Mouse (Mus musculus) hindbrain, embryonic 13.5 days (tissue): ENCODE measurements around the gene C8a. TPM values are rescaled to one million over a fixed set of nuclear protein-coding genes. Genes with fewer than 3 reads are reported as not detected.

ENCODE experiments used
- ATAC-seq: fragments of 200-750 bp; cut with Nextera tagmentation; 2 replicates; pipeline ENCODE4 v1.8.0; 2017; ENCODE audit warnings: moderate TSS enrichment; ENCODE audit not compliant: low FRiP score
- H3K27ac ChIP-seq: fragments of 300-500 bp; sonication (generic); 2 replicates; pipeline ENCODE4 v1.5.1; 2015; ENCODE audit warnings: inconsistent platforms, mild to moderate bottlenecking, moderate library complexity
- H3K27me3 ChIP-seq: fragments of 300-500 bp; sonication (generic); 2 replicates; pipeline ENCODE4 v1.6.1; 2015; ENCODE audit warnings: mild to moderate bottlenecking, inconsistent platforms
- H3K36me3 ChIP-seq: fragments of 300-500 bp; sonication (generic); 2 replicates; pipeline ENCODE4 v1.6.1; 2015; ENCODE audit warnings: mild to moderate bottlenecking, inconsistent platforms
- H3K4me1 ChIP-seq: fragments of 300-500 bp; sonication (generic); replicated peaks from 2 replicates; pipeline ENCODE4 v1.6.1; 2015; ENCODE audit warnings: inconsistent platforms
- H3K4me2 ChIP-seq: fragments of 300-500 bp; sonication (generic); 2 replicates; pipeline ENCODE4 v1.6.1; 2015; ENCODE audit warnings: inconsistent platforms, mild to moderate bottlenecking, moderate library complexity
- H3K4me3 ChIP-seq: fragments of 300-500 bp; sonication (generic); 2 replicates; pipeline ENCODE4 v1.5.1; 2015; ENCODE audit warnings: mild to moderate bottlenecking, inconsistent platforms
- H3K9ac ChIP-seq: fragments of 300-500 bp; sonication (generic); 2 replicates; pipeline ENCODE4 v1.6.1; 2015; ENCODE audit warnings: mild to moderate bottlenecking, inconsistent platforms
- H3K9me3 ChIP-seq: fragments of 300-500 bp; sonication (generic); 2 replicates; pipeline ENCODE4 v1.6.1; 2016; ENCODE audit warnings: inconsistent platforms
- WGBS: fragments of 180-500 bp; shearing (Covaris S2); methylation state at CpG from one replicate; pipeline ENCODE4 v1.1.7; 2015; 5-methylcytosine and 5-hydroxymethylcytosine counted together
- polyA plus RNA-seq: library from polyadenylated mRNA; unstranded; fragments of >200 nt; fragmentation: Nextera tagmentation; extraction: Ambion mirVana; gene quantifications from 2 replicates; pipeline ENCODE4 v1.2.1, GENCODE M21; 2015

Gene C8a
- not detected in 2 replicates for polyA plus RNA-seq

GRCm38 (mm10) chr4:104876323-104876722, at the start of gene C8a:
Gene C8a (minus strand): TSS chr4:104876398.
- 80% methylated on average over 3 of the region's 3 CpGs for WGBS
- no peak within 1 kb of the TSS for H3K4me3 ChIP-seq
- H3K27ac ChIP-seq, result no peak within 1 kb of the TSS
- no peak for ATAC-seq
- H3K4me2 ChIP-seq, result no peak within 1 kb of the TSS
- H3K27me3 ChIP-seq, result no peaks in the 10 kb centered on the region
- no peaks in the 10 kb centered on the region for H3K9me3 ChIP-seq
- H3K4me1 ChIP-seq, result no peaks in the 10 kb centered on the region
- no peaks in the 10 kb centered on the region for H3K36me3 ChIP-seq
- no peak within 1 kb of the TSS for H3K9ac ChIP-seq

- no peak overlapping the region for H3K4me3 ChIP-seq
- ATAC-seq, result no peak
- WGBS, result 87% methylated on average over 5 of the region's 5 CpGs
- H3K27ac ChIP-seq, result no peak overlapping the region
- H3K4me1 ChIP-seq, result no peaks in the 10 kb centered on the region
- H3K9me3 ChIP-seq, result no peaks in the 10 kb centered on the region
- H3K4me2 ChIP-seq, result no peak overlapping the region
- no peaks in the 10 kb centered on the region for H3K36me3 ChIP-seq
- no peak overlapping the region for H3K9ac ChIP-seq
- no peaks in the 10 kb centered on the region for H3K27me3 ChIP-seq
These were observed 49.2 kb upstream of the C8a start for GRCm38 (mm10) chr4:104925383-104925782.

GRCm38 (mm10) chr4:104918017-104918416, 41.8 kb upstream of the C8a start:
- Histone ChIP-seq H3K27ac (no peak overlapping the region), H3K27me3 (peaks cover 10% of the 10 kb centered on the region), H3K4me3 (no peak overlapping the region), H3K9ac (no peak overlapping the region), H3K36me3 (no peaks in the 10 kb centered on the region), H3K4me1 (peaks cover 6% of the 10 kb centered on the region; the same call in 1 of the 2 replicates), H3K4me2 (no peak overlapping the region), H3K9me3 (no peaks in the 10 kb centered on the region)
- no peak for ATAC-seq
- WGBS, result 84% methylated on average over 6 of the region's 6 CpGs

GRCm38 (mm10) chr4:104914711-104915247, 38.6 kb upstream of the C8a start:
- ATAC-seq, result no peak
- Histone ChIP-seq H3K9ac (no peak overlapping the region), H3K27ac (no peak overlapping the region), H3K4me1 (peaks cover 6% of the 10 kb centered on the region; the same call in 1 of the 2 replicates), H3K4me3 (no peak overlapping the region), H3K27me3 (peaks cover 10% of the 10 kb centered on the region), H3K36me3 (no peaks in the 10 kb centered on the region), H3K4me2 (no peak overlapping the region), H3K9me3 (no peaks in the 10 kb centered on the region)
- 66% methylated on average over 6 of the region's 6 CpGs for WGBS

GRCm38 (mm10) chr4:104913291-104914129, 37.3 kb upstream of the C8a start, which contains the start of gene Fyb2:
Gene Fyb2 (plus strand): TSS chr4:104913456.
- ATAC-seq, result no peak
- Histone ChIP-seq H3K9me3 (no peaks in the 10 kb centered on the region), H3K27ac (no peak within 1 kb of the TSS), H3K4me2 (peak within 1 kb of the TSS; percentile 26; the same call in 1 of the 2 replicates), H3K4me1 (peaks cover 6% of the 10 kb centered on the region; the same call in 1 of the 2 replicates), H3K9ac (no peak within 1 kb of the TSS), H3K36me3 (no peaks in the 10 kb centered on the region), H3K27me3 (peaks cover 10% of the 10 kb centered on the region), H3K4me3 (peak within 1 kb of the TSS; percentile 9; the same call in 1 of the 2 replicates)
- WGBS, result 20% methylated on average over 23 of the region's 23 CpGs

- peaks cover 6% of the 10 kb centered on the region; the same call in 1 of the 2 replicates for H3K4me1 ChIP-seq
- H3K9me3 ChIP-seq, result no peaks in the 10 kb centered on the region
- H3K27me3 ChIP-seq, result peaks cover 10% of the 10 kb centered on the region
- H3K9ac ChIP-seq, result no peak overlapping the region
- no peak overlapping the region for H3K4me3 ChIP-seq
- no peak overlapping the region for H3K27ac ChIP-seq
- H3K4me2 ChIP-seq, result no peak overlapping the region
- 36% methylated on average over 7 of the region's 7 CpGs for WGBS
- no peak for ATAC-seq
- H3K36me3 ChIP-seq, result no peaks in the 10 kb centered on the region
These were observed 35.5 kb upstream of the C8a start for GRCm38 (mm10) chr4:104911685-104912084.

- no peaks in the 10 kb centered on the region for H3K4me1 ChIP-seq
- H3K27ac ChIP-seq, result no peak overlapping the region
- no peaks in the 10 kb centered on the region for H3K36me3 ChIP-seq
- H3K9me3 ChIP-seq, result 0 out of 2 replicates have a peak, but pooled peaks cover 3% of the 10 kb centered on the region
- H3K4me3 ChIP-seq, result no peak overlapping the region
- no peak overlapping the region for H3K4me2 ChIP-seq
- no peak overlapping the region for H3K9ac ChIP-seq
- WGBS, result 90% methylated on average over 6 of the region's 6 CpGs
- no peaks in the 10 kb centered on the region for H3K27me3 ChIP-seq
- no peak for ATAC-seq
These were observed 28.9 kb upstream of the C8a start for GRCm38 (mm10) chr4:104905049-104905448.

- no peaks in the 10 kb centered on the region for H3K36me3 ChIP-seq
- no peak for ATAC-seq
- H3K9me3 ChIP-seq, result 0 out of 2 replicates have a peak, but pooled peaks cover 3% of the 10 kb centered on the region
- no peak overlapping the region for H3K9ac ChIP-seq
- H3K4me1 ChIP-seq, result no peaks in the 10 kb centered on the region
- no peak overlapping the region for H3K4me2 ChIP-seq
- no peak overlapping the region for H3K4me3 ChIP-seq
- no peaks in the 10 kb centered on the region for H3K27me3 ChIP-seq
- no peak overlapping the region for H3K27ac ChIP-seq
- WGBS, result 83% methylated on average over 2 of the region's 2 CpGs
These were observed 26.6 kb upstream of the C8a start for GRCm38 (mm10) chr4:104902836-104903235.

GRCm38 (mm10) chr4:104894004-104894734, 18.0 kb upstream of the C8a start:
- no peak overlapping the region for H3K9ac ChIP-seq

GRCm38 (mm10) chr4:104893588-104893987, 17.4 kb upstream of the C8a start:
- H3K36me3 ChIP-seq, result no peaks in the 10 kb centered on the region
- H3K27me3 ChIP-seq, result 0 out of 2 replicates have a peak, but pooled peaks cover 3% of the 10 kb centered on the region
- WGBS, result 79% methylated on average over 5 of the region's 5 CpGs
- peak overlapping the region; percentile 40; the same call in 1 of the 2 replicates for H3K27ac ChIP-seq
- H3K4me3 ChIP-seq, result no peak overlapping the region
- peaks cover 25% of the 10 kb centered on the region for H3K4me1 ChIP-seq
- no peak overlapping the region for H3K4me2 ChIP-seq
- ATAC-seq, result no peak
- no peak overlapping the region for H3K9ac ChIP-seq
- H3K9me3 ChIP-seq, result no peaks in the 10 kb centered on the region

More at GRCm38 (mm10) chr4:104894004-104894734, 18.0 kb upstream of the C8a start:
- 0 out of 2 replicates have a peak, but pooled peaks cover 3% of the 10 kb centered on the region for H3K27me3 ChIP-seq
- H3K36me3 ChIP-seq, result no peaks in the 10 kb centered on the region
- H3K9me3 ChIP-seq, result no peaks in the 10 kb centered on the region
- no peak overlapping the region for H3K27ac ChIP-seq
- no peak overlapping the region for H3K4me3 ChIP-seq
- 58% methylated on average over 13 of the region's 13 CpGs for whole genome bisulfite sequencing
- H3K4me1 ChIP-seq, result peaks cover 20% of the 10 kb centered on the region
- H3K4me2 ChIP-seq, result no peak overlapping the region
- ATAC-seq, result no peak

- WGBS, result 93% methylated on average over 7 of the region's 7 CpGs
- ATAC-seq, result no peak
These were observed 15.5 kb upstream of the C8a start for GRCm38 (mm10) chr4:104891708-104892107.

More at GRCm38 (mm10) chr4:104891708-104892107, 15.5 kb upstream of the C8a start:
- H3K4me3 ChIP-seq, result no peak overlapping the region
- H3K27me3 ChIP-seq, result 0 out of 2 replicates have a peak, but pooled peaks cover 3% of the 10 kb centered on the region
- no peak overlapping the region for H3K9ac ChIP-seq
- H3K4me2 ChIP-seq, result no peak overlapping the region
- H3K4me1 ChIP-seq, result peaks cover 35% of the 10 kb centered on the region
- no peaks in the 10 kb centered on the region for H3K9me3 ChIP-seq
- H3K27ac ChIP-seq, result no peak overlapping the region
- H3K36me3 ChIP-seq, result no peaks in the 10 kb centered on the region
